In genomic region chr11:93884068-93884467, GRCm38 (mm10) we compare ENCODE assay signal across 9 mouse cellular contexts. TPM values are rescaled to one million over a fixed set of nuclear protein-coding genes. Genes with fewer than 3 reads are reported as not detected.
DNase-seq lines count a peak whose midpoint lies in the region; ATAC-seq and TF ChIP-seq lines count a peak whose summit lies in the region.
"Had no signal": no experiment of that assay in that cellular context is flagged by ENCODE, and none has a peak within 500 bp of the region (broad histone marks: within the 10 kb centered on the region; RNA-seq: fewer than 3 reads in every experiment).

No protein-coding gene starts in this region.

- WGBS in heart, embryonic 11.5 days (ENCODE audit: insufficient replicate concordance), result 80% methylated on average over 4 of the region's 4 CpGs
- 89% methylated on average over 4 of the region's 4 CpGs for WGBS in forebrain, postnatal 0 days
- WGBS in midbrain, embryonic 10.5 days, result 91% methylated on average over 4 of the region's 4 CpGs

- H3K9ac ChIP-seq in heart, embryonic 11.5 days (ENCODE audit: low read depth, low read length), result no peak overlapping the region
- H3K9ac ChIP-seq in ES-Bruce4 (ENCODE audit: low read depth, poor library complexity, severe bottlenecking), result peak overlapping the region; percentile 98
- H3K9ac ChIP-seq in forebrain, postnatal 0 days, result peak overlapping the region; percentile 86

- no peak for TF ChIP-seq POLR2A in ES-Bruce4 (IDR thresholded peaks at IDR 0.05; ENCODE audit: insufficient read depth, low read length)

- peak overlapping the region; percentile 74 for H3K4me2 ChIP-seq in heart, embryonic 11.5 days
- H3K4me2 ChIP-seq in forebrain, postnatal 0 days (ENCODE audit: low read depth), result peak overlapping the region; percentile 92

- H3K27me3 ChIP-seq in heart, embryonic 11.5 days (ENCODE audit: control insufficient read depth, insufficient read depth, low read length), result no peaks in the 10 kb centered on the region
- no peaks in the 10 kb centered on the region for H3K27me3 ChIP-seq in ES-Bruce4 (ENCODE audit: control insufficient read depth, insufficient read depth, low read length, poor library complexity, severe bottlenecking)
- no peaks in the 10 kb centered on the region for H3K27me3 ChIP-seq in forebrain, postnatal 0 days (ENCODE audit: insufficient read depth, low read length)
- H3K27me3 ChIP-seq in midbrain, embryonic 10.5 days (ENCODE audit: low read depth, poor library complexity, severe bottlenecking), result no peaks in the 10 kb centered on the region

- intact Hi-C loops in heart, postnatal 36 days (cut with DNase I), result no loop called here

- peaks cover 2% of the 10 kb centered on the region for H3K36me3 ChIP-seq in heart, embryonic 11.5 days (ENCODE audit: control insufficient read depth, insufficient read depth, low read length)
- peaks cover 48% of the 10 kb centered on the region for H3K36me3 ChIP-seq in ES-Bruce4 (ENCODE audit: control insufficient read depth, insufficient read depth, low read length, poor library complexity, severe bottlenecking)
- peaks cover 18% of the 10 kb centered on the region for H3K36me3 ChIP-seq in forebrain, postnatal 0 days (ENCODE audit: insufficient read depth)
- H3K36me3 ChIP-seq in midbrain, embryonic 10.5 days, result peaks cover 40% of the 10 kb centered on the region

- ATAC-seq in heart, embryonic 11.5 days (replicated peaks; ENCODE audit: insufficient number of reproducible peaks, low FRiP score, low TSS enrichment), result no peak
- no peak for ATAC-seq in forebrain, postnatal 0 days

- no peak for TF ChIP-seq EP300 in ES-Bruce4 (IDR thresholded peaks at IDR 0.05; ENCODE audit: insufficient read depth, low read depth, low read length)

- no peak for TF ChIP-seq CTCF in ES-Bruce4 (IDR thresholded peaks at IDR 0.05; ENCODE audit: low read depth, low read length)
- no peak for TF ChIP-seq CTCF in forebrain, postnatal 0 days (IDR thresholded peaks at IDR 0.05; ENCODE audit: low read depth)

- DNase-seq in heart, postnatal 36 days, result no peak
- no peak for DNase-seq in forebrain, postnatal 0 days
- DNase-seq in midbrain, embryonic 10.5 days (ENCODE audit: low spot score), result no peak
- DNase-seq in right cerebral cortex, postnatal 14 days, result no peak
- DNase-seq in right cerebral cortex, adult 2 months (ENCODE audit: low spot score in 2 of 2), result no peak
- no peak for DNase-seq in right cerebral cortex, postnatal 10 days (ENCODE audit: low spot score in 2 of 2)
- DNase-seq: lung, adult 2 months had no signal

- peaks cover 6% of the 10 kb centered on the region for H3K4me1 ChIP-seq in heart, embryonic 11.5 days (ENCODE audit: control insufficient read depth, insufficient read depth, low read length)
- H3K4me1 ChIP-seq in ES-Bruce4 (ENCODE audit: control insufficient read depth, insufficient read depth, low read length), result no peaks in the 10 kb centered on the region
- peaks cover 13% of the 10 kb centered on the region for H3K4me1 ChIP-seq in forebrain, postnatal 0 days (ENCODE audit: insufficient read depth)
- H3K4me1 ChIP-seq in midbrain, embryonic 10.5 days, result peaks cover 32% of the 10 kb centered on the region

- no peak overlapping the region for H3K27ac ChIP-seq in heart, embryonic 11.5 days (ENCODE audit: low read depth, low read length)
- no peak overlapping the region for H3K27ac ChIP-seq in ES-Bruce4 (ENCODE audit: insufficient read depth, low read length)
- no peak overlapping the region for H3K27ac ChIP-seq in forebrain, postnatal 0 days (ENCODE audit: low read depth, low read length)
- H3K27ac ChIP-seq in midbrain, embryonic 10.5 days (replicated peaks), result no peak overlapping the region

- H3K9me3 ChIP-seq in heart, embryonic 11.5 days (replicated peaks; ENCODE audit: control insufficient read depth, low read length), result no peaks in the 10 kb centered on the region
- no peaks in the 10 kb centered on the region for H3K9me3 ChIP-seq in ES-Bruce4 (replicated peaks; ENCODE audit: control insufficient read depth, insufficient read depth, low read length, poor library complexity, severe bottlenecking)
- H3K9me3 ChIP-seq in forebrain, postnatal 0 days (ENCODE audit: low read length), result no peaks in the 10 kb centered on the region
- no peaks in the 10 kb centered on the region for H3K9me3 ChIP-seq in midbrain, embryonic 10.5 days (replicated peaks)

- peak overlapping the region; percentile 92 for H3K4me3 ChIP-seq in heart, embryonic 11.5 days (ENCODE audit: low read depth, low read length)
- H3K4me3 ChIP-seq in ES-Bruce4 (ENCODE audit: low read depth, low read length), result peak overlapping the region; percentile 49
- peak overlapping the region; percentile 88 for H3K4me3 ChIP-seq in forebrain, postnatal 0 days (ENCODE audit: low read depth, low read length)
- peak overlapping the region; percentile 98 for H3K4me3 ChIP-seq in midbrain, embryonic 10.5 days

RNA-seq across cellular contexts. Expression of gene Utp18, which starts 1.5 kb away (rescaled TPM):
- 23.8 and 25.2 TPM in 2 replicates for polyA plus RNA-seq in heart, embryonic 11.5 days (2014; fragmentation: Nextera tagmentation; extraction: Ambion mirVana)
- total RNA-seq in heart, postnatal 36 days (2021), result 1 to 10 TPM; 9.7 to 10.0 TPM
- polyA plus RNA-seq in ES-Bruce4 (2011; ENCODE audit: insufficient read depth, insufficient read length, low read depth, missing spikeins), result 81.5 and 86.6 TPM in 2 replicates
- total RNA-seq in forebrain, postnatal 0 days (2014; rRNA removed), result 38.4 and 38.9 TPM in 2 replicates
- 26.0 and 27.5 TPM in 2 replicates for polyA plus RNA-seq in forebrain, postnatal 0 days (2015; fragmentation: Nextera tagmentation; extraction: Ambion mirVana)
- 32.3 and 38.1 TPM in 2 replicates for polyA plus RNA-seq in midbrain, embryonic 10.5 days (2016; fragmentation: Nextera tagmentation; extraction: Ambion mirVana)

RNA-seq across cellular contexts. Expression of gene Mbtd1, which starts 1.6 kb away (rescaled TPM):
- polyA plus RNA-seq in heart, embryonic 11.5 days (2014; fragmentation: Nextera tagmentation; extraction: Ambion mirVana), result 18.2 and 19.7 TPM in 2 replicates
- 10 to 100 TPM; 14.5 to 18.1 TPM for total RNA-seq in heart, postnatal 36 days (2021)
- polyA plus RNA-seq in ES-Bruce4 (2011; ENCODE audit: insufficient read depth, insufficient read length, low read depth, missing spikeins), result 150 and 155 TPM in 2 replicates
- 19.1 and 30.6 TPM in 2 replicates for total RNA-seq in forebrain, postnatal 0 days (2014; rRNA removed)
- 10.9 and 13.9 TPM in 2 replicates for polyA plus RNA-seq in forebrain, postnatal 0 days (2015; fragmentation: Nextera tagmentation; extraction: Ambion mirVana)
- polyA plus RNA-seq in midbrain, embryonic 10.5 days (2016; fragmentation: Nextera tagmentation; extraction: Ambion mirVana), result 32.0 and 37.4 TPM in 2 replicates
